Mouse (Mus musculus): ENCODE results near the gene Spa17. TPM values are rescaled to one million over a fixed set of nuclear protein-coding genes. Genes with fewer than 3 reads are reported as not detected.

Gene Spa17
- polyA plus RNA-seq, 1 experiment from 2014 or later, result 2.8 TPM

- Histone ChIP-seq H3K27me3 (no peaks in the 10 kb centered on the region), H3K36me3 (no peaks in the 10 kb centered on the region), H3K9me3 (replicated peaks) (peaks cover 2% of the 10 kb centered on the region; the same call in 1 of the 2 replicates), H3K4me3 (replicated peaks) (no peak overlapping the region), H3K9ac (no peak overlapping the region), H3K27ac (no peak overlapping the region), H3K4me1 (replicated peaks) (peaks cover 10% of the 10 kb centered on the region), H3K4me2 (no peak overlapping the region)
- no peak for ATAC-seq (ENCODE audit: low read depth)
- no peak for DNase-seq
- 67% methylated on average over 4 of the region's 4 CpGs for WGBS (ENCODE audit: insufficient replicate concordance)
These were observed 23.1 kb downstream of the Spa17 start for GRCm38 (mm10) chr9:37590381-37590780.

GRCm38 (mm10) chr9:37586718-37587117, 26.8 kb downstream of the Spa17 start:
- Histone ChIP-seq H3K27me3 (no peaks in the 10 kb centered on the region), H3K36me3 (no peaks in the 10 kb centered on the region), H3K4me1 (replicated peaks) (no peaks in the 10 kb centered on the region), H3K9ac (no peak overlapping the region), H3K4me2 (no peak overlapping the region), H3K4me3 (replicated peaks) (no peak overlapping the region), H3K9me3 (replicated peaks) (peaks cover 2% of the 10 kb centered on the region; the same call in 1 of the 2 replicates), H3K27ac (no peak overlapping the region)
- DNase-seq, result no peak
- no peak for ATAC-seq (ENCODE audit: low read depth)
- 67% methylated on average over 4 of the region's 4 CpGs for WGBS (ENCODE audit: insufficient replicate concordance)

- 71% methylated on average over 5 of the region's 5 CpGs for WGBS (ENCODE audit: insufficient replicate concordance)
These were observed 29.9 kb downstream of the Spa17 start for GRCm38 (mm10) chr9:37583594-37583993.

GRCm38 (mm10) chr9:37576436-37576930, 37.0 kb downstream of the Spa17 start:
- no peaks in the 10 kb centered on the region for H3K27me3 ChIP-seq
- ATAC-seq (ENCODE audit: low read depth), result peak; percentile 34; the same call in 1 of the 2 replicates
- H3K4me1 ChIP-seq (replicated peaks), result peaks cover 27% of the 10 kb centered on the region
- no peak overlapping the region; the same call in 1 of the 2 replicates for H3K27ac ChIP-seq
- no peak for DNase-seq
- H3K4me2 ChIP-seq, result peak overlapping the region; percentile 19
- no peaks in the 10 kb centered on the region for H3K9me3 ChIP-seq (replicated peaks)
- H3K4me3 ChIP-seq (replicated peaks), result no peak overlapping the region
- H3K36me3 ChIP-seq, result no peaks in the 10 kb centered on the region
- no peak overlapping the region for H3K9ac ChIP-seq
- 28% methylated on average over 14 of the region's 14 CpGs for WGBS (ENCODE audit: insufficient replicate concordance)

More at GRCm38 (mm10) chr9:37583594-37583993, 29.9 kb downstream of the Spa17 start:
- H3K9me3 ChIP-seq (replicated peaks), result no peaks in the 10 kb centered on the region
- no peak overlapping the region for H3K4me2 ChIP-seq
- no peak overlapping the region for H3K27ac ChIP-seq
- DNase-seq (no peak), ATAC-seq (ENCODE audit: low read depth) (no peak)
- H3K27me3 ChIP-seq, result no peaks in the 10 kb centered on the region
- no peaks in the 10 kb centered on the region for H3K36me3 ChIP-seq
- H3K4me3 ChIP-seq (replicated peaks), result no peak overlapping the region
- H3K9ac ChIP-seq, result no peak overlapping the region
- no peaks in the 10 kb centered on the region for H3K4me1 ChIP-seq (replicated peaks)

DNA sequence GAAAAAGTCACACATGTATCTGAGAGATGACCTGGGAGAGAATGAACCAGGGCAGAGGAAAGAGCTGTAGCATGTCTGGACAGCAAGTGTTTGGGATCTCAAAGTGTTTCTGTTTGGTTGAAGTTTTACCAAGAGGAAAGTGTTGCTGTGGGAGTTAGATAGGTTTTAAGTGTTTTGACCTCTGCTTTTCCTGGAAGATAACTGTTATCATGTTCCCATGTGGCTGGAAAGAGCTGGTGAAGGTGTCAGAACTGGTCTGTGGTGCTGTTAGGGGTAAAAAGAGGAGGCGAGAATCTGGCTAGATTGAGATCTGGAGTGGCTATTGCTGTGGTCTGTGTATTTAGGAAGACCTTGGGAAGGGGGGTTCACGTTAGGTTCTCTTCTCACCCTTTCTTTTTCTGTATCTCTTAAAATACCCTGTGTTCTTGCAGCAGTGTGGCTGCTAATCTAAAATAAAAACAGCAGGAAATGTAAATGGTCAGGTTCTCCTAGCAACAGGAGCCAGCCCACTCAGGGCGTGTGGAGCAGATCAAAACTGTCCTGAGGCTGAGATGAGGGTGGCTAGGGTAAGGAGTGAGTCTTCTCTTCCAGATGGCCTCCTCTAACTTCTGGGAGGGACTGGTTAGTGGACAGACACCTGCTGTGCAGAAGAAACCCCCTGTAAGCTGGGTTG, 41.2 kb downstream of the Spa17 start:
- Histone ChIP-seq H3K9me3 (replicated peaks) (no peaks in the 10 kb centered on the region), H3K4me1 (replicated peaks) (peaks cover 68% of the 10 kb centered on the region), H3K27ac (peak overlapping the region; percentile 44; the same call in 1 of the 2 replicates), H3K4me3 (replicated peaks) (no peak overlapping the region), H3K36me3 (no peaks in the 10 kb centered on the region), H3K9ac (0 out of 2 replicates have a peak overlapping the region, but pooled peaks have one; percentile 19), H3K4me2 (no peak overlapping the region), H3K27me3 (no peaks in the 10 kb centered on the region)
- ATAC-seq (ENCODE audit: low read depth) (peak; percentile 20; the same call in 1 of the 2 replicates), DNase-seq (no peak)
- 7% methylated on average over 3 of the region's 3 CpGs for WGBS (ENCODE audit: insufficient replicate concordance)

GRCm38 (mm10) chr9:37569231-37569835, 44.2 kb downstream of the Spa17 start:
- ATAC-seq (ENCODE audit: low read depth) (peak; percentile 52), DNase-seq (no peak)
- H3K4me1 ChIP-seq (replicated peaks), result peaks cover 86% of the 10 kb centered on the region
- no peak overlapping the region for H3K9ac ChIP-seq
- no peaks in the 10 kb centered on the region for H3K9me3 ChIP-seq (replicated peaks)
- WGBS (ENCODE audit: insufficient replicate concordance), result 27% methylated on average over 2 of the region's 2 CpGs
- no peak overlapping the region for H3K4me2 ChIP-seq
- H3K4me3 ChIP-seq (replicated peaks), result no peak overlapping the region
- no peaks in the 10 kb centered on the region for H3K27me3 ChIP-seq
- H3K27ac ChIP-seq, result no peak overlapping the region
- no peaks in the 10 kb centered on the region for H3K36me3 ChIP-seq

DNA sequence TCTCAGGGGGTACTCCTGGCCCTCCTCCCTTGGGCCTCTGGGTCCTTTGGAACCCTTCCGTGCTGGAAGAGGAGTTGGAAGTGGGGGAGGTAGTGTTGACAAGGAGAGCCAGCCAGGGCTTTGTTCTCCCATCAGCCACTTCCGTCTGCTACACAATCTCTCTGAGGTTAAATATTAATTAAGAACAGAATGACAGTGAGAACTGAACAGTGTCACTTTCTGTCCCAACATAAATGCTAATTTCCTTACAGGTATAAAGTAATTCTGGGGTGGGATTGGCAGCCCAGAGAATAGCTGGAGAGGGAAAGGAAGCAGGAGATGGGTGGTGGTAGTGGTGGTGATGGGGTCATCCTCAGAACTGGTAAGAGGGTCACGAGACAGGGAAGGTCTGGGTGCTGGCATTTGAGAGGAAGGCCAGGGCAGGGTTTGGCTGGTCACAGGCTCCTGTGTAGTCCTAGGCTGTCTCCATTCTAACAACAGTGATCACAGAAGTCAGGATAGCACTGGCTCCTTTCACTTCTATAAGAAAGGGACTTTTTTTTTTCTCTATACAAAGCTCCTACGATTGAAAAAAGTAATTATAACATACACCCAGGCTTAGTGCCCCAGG, 44.8 kb downstream of the Spa17 start:
- no peaks in the 10 kb centered on the region for H3K36me3 ChIP-seq
- WGBS (ENCODE audit: insufficient replicate concordance), result 40% methylated on average over 4 of the region's 4 CpGs
- peaks cover 92% of the 10 kb centered on the region for H3K4me1 ChIP-seq (replicated peaks)
- H3K9ac ChIP-seq, result no peak overlapping the region
- H3K27me3 ChIP-seq, result no peaks in the 10 kb centered on the region
- H3K4me3 ChIP-seq (replicated peaks), result no peak overlapping the region
- no peak for ATAC-seq (ENCODE audit: low read depth)
- DNase-seq, result no peak
- H3K9me3 ChIP-seq (replicated peaks), result no peaks in the 10 kb centered on the region
- peak overlapping the region; percentile 25; the same call in 1 of the 2 replicates for H3K27ac ChIP-seq
- H3K4me2 ChIP-seq, result peak overlapping the region; percentile 50

DNA sequence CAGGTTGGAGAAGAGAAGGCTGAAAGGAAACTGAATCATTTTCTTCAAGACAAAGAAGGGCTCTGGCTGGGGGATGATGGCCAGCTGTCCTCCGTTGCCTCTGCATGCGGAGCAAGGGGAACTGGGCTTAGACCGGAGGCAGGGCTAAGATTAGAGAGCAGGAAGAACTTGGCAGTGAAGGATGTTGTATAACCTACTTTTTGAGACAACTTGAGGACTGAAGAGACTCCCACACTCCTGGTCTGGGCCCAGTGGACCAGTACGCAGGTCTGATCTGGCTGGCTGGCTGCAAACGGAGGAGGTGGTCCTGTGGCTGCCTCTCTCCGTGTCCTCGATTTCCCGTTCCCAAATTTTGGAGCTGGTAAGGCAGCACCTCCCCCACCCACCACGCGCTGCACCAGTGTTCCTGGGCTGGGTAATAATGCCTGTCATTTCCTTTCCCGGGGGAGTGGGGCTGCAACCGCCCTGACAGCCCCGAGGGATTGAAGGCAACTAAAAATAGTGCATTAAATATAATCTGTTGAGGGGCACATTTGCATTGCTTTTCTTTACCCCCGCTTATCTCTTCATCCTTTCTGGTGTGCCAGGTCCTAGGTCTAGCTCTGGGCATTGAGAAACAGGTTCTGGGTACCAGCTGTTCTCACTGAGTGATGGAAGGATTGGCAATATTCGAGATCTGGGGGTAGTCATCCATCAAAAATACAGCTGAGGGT, 45.5 kb downstream of the Spa17 start:
- ATAC-seq (ENCODE audit: low read depth) (peak; percentile 25; the same call in 1 of the 2 replicates), DNase-seq (no peak)
- no peaks in the 10 kb centered on the region for H3K27me3 ChIP-seq
- peaks cover 91% of the 10 kb centered on the region for H3K4me1 ChIP-seq (replicated peaks)
- peak overlapping the region; percentile 50 for H3K4me2 ChIP-seq
- no peaks in the 10 kb centered on the region for H3K36me3 ChIP-seq
- WGBS (ENCODE audit: insufficient replicate concordance), result 9% methylated on average over 15 of the region's 15 CpGs
- peak overlapping the region; percentile 16 for H3K4me3 ChIP-seq (replicated peaks)
- peak overlapping the region; percentile 32 for H3K27ac ChIP-seq
- no peaks in the 10 kb centered on the region for H3K9me3 ChIP-seq (replicated peaks)
- peak overlapping the region; percentile 37 for H3K9ac ChIP-seq

DNA sequence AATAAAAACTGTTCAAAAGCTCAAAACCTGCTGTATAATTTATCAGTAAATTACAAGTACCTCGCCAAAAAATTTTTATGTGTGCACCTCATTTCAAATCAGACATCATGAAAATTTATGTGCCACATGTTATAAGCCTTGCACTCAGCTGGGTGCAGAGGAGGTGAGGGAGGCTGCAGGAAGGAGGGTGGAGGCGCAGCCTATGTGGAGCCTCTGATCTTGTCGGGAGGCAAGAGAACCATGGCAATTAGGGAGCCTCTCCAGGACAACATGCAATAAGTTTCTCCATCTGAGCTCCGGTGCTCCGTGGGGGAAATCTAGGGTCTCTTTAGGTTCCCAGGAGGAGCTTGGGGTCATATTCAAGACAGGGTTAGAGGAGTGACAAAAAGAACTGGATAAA, 46.1 kb downstream of the Spa17 start:
- H3K27ac ChIP-seq, result peak overlapping the region; percentile 32
- H3K9me3 ChIP-seq (replicated peaks), result no peaks in the 10 kb centered on the region
- 20% methylated on average over 5 of the region's 5 CpGs for WGBS (ENCODE audit: insufficient replicate concordance)
- DNase-seq (peak; percentile 13), ATAC-seq (ENCODE audit: low read depth) (peak; percentile 74)
- H3K4me1 ChIP-seq (replicated peaks), result peaks cover 85% of the 10 kb centered on the region
- H3K27me3 ChIP-seq, result no peaks in the 10 kb centered on the region
- H3K36me3 ChIP-seq, result no peaks in the 10 kb centered on the region
- H3K9ac ChIP-seq, result peak overlapping the region; percentile 37; the same call in 1 of the 2 replicates
- H3K4me2 ChIP-seq, result peak overlapping the region; percentile 50
- peak overlapping the region; percentile 16 for H3K4me3 ChIP-seq (replicated peaks)

GRCm38 (mm10) chr9:37567019-37567418, 46.5 kb downstream of the Spa17 start:
- Histone ChIP-seq H3K36me3 (no peaks in the 10 kb centered on the region), H3K9me3 (replicated peaks) (no peaks in the 10 kb centered on the region), H3K4me2 (no peak overlapping the region), H3K4me1 (replicated peaks) (peaks cover 80% of the 10 kb centered on the region), H3K9ac (no peak overlapping the region), H3K27ac (peak overlapping the region; percentile 40), H3K4me3 (replicated peaks) (no peak overlapping the region), H3K27me3 (no peaks in the 10 kb centered on the region)
- ATAC-seq (ENCODE audit: low read depth) (peak; percentile 55), DNase-seq (no peak)
- 20% methylated on average over 2 of the region's 2 CpGs for whole genome bisulfite sequencing (ENCODE audit: insufficient replicate concordance)

GRCm38 (mm10) chr9:37563805-37564204, 49.7 kb downstream of the Spa17 start:
- Histone ChIP-seq H3K4me3 (replicated peaks) (no peak overlapping the region), H3K27ac (no peak overlapping the region), H3K27me3 (no peaks in the 10 kb centered on the region), H3K9me3 (replicated peaks) (no peaks in the 10 kb centered on the region), H3K9ac (no peak overlapping the region), H3K36me3 (no peaks in the 10 kb centered on the region), H3K4me1 (replicated peaks) (peaks cover 49% of the 10 kb centered on the region), H3K4me2 (no peak overlapping the region)
- 25% methylated on average over 1 of the region's 1 CpGs for WGBS (ENCODE audit: insufficient replicate concordance)
- ATAC-seq (ENCODE audit: low read depth), result peak; percentile 45; the same call in 1 of the 2 replicates
- no peak for DNase-seq
